Mouse (Mus musculus) cerebellum, postnatal 25 days (tissue): ENCODE data around the gene Cep295.
"Not testable (repeated sequence)": the region's sequence is repeated elsewhere in the genome, so short reads cannot be mapped to it uniquely, and the experiment has no call there.

Experiments
- DNase-seq, 2 experiments: peaks; one replicate each; pipeline ENCODE4 v3.0.0; 2021; ENCODE audit warnings: mixed read lengths in 2 of 2

Gene Cep295

GRCm38 (mm10) chr9:15357484-15358275 lies at the start of gene Cep295:
Gene Cep295, minus strand, starts transcription at chr9:15357788.
- DNase-seq = peak; percentile 97 to 99

GRCm38 (mm10) chr9:15397591-15397990 lies 40.0 kb upstream of the Cep295 start:
- no peak for DNase-seq

GRCm38 (mm10) chr9:15395353-15395942 lies 37.9 kb upstream of the Cep295 start:
- DNase-seq = no peak

GRCm38 (mm10) chr9:15387075-15387643 lies 29.6 kb upstream of the Cep295 start:
- DNase-seq = no peak

GRCm38 (mm10) chr9:15384266-15384665 lies 26.7 kb upstream of the Cep295 start:
- DNase-seq = no peak

GRCm38 (mm10) chr9:15366260-15366659 lies 8.7 kb upstream of the Cep295 start:
- DNase-seq = no peak

- DNase-seq = no peak
Observed at GRCm38 (mm10) chr9:15365856-15366255, 8.3 kb upstream of the Cep295 start.

GRCm38 (mm10) chr9:15364843-15365242 lies 7.3 kb upstream of the Cep295 start:
- DNase-seq = no peak

- no peak for DNase-seq
Observed at GRCm38 (mm10) chr9:15356916-15357483, 588 bp downstream of the Cep295 start.

- no peak for DNase-seq
Observed at GRCm38 (mm10) chr9:15349925-15350324, 7.7 kb downstream of the Cep295 start.

GRCm38 (mm10) chr9:15337776-15338175 lies 19.8 kb downstream of the Cep295 start:
- DNase-seq = no peak

- no peak for DNase-seq
Observed at GRCm38 (mm10) chr9:15318170-15318742, 39.3 kb downstream of the Cep295 start.

- no peak for DNase-seq
Observed at GRCm38 (mm10) chr9:15317223-15318169, 40.1 kb downstream of the Cep295 start.

GRCm38 (mm10) chr9:15316296-15316695 lies 41.3 kb downstream of the Cep295 start:
- DNase-seq = not testable (repeated sequence)

GRCm38 (mm10) chr9:15314619-15315018 lies 43.0 kb downstream of the Cep295 start:
- no peak for DNase-seq

- no peak for DNase-seq
Observed at GRCm38 (mm10) chr9:15313633-15314032, 44.0 kb downstream of the Cep295 start.

- DNase-seq = peak in 1 of 2 experiments; percentile 18
Observed at GRCm38 (mm10) chr9:15312054-15312735, 45.4 kb downstream of the Cep295 start.

GRCm38 (mm10) chr9:15310179-15310578 lies 47.4 kb downstream of the Cep295 start:
- DNase-seq = no peak

GRCm38 (mm10) chr9:15309425-15309824 lies 48.2 kb downstream of the Cep295 start:
- DNase-seq = no peak

- no peak for DNase-seq
Observed at GRCm38 (mm10) chr9:15308254-15308653, 49.3 kb downstream of the Cep295 start.

- no peak for DNase-seq
Observed at GRCm38 (mm10) chr9:15307257-15307656, 50.3 kb downstream of the Cep295 start.
